Mouse (Mus musculus) neutrophil, adult 65 days (primary cell): ENCODE results near the gene Ormdl3. TPM values are rescaled to one million over a fixed set of nuclear protein-coding genes. Genes with fewer than 3 reads are reported as not detected.

Experiments used
- total RNA-seq: library from RNA; stranded (reverse); gene quantifications from 2 replicates; pipeline ENCODE4 v1.2.4, GENCODE M21; 2023

Ormdl3 gene
- total RNA-seq, result 4.4 and 6.5 TPM in 2 replicates

DNA sequence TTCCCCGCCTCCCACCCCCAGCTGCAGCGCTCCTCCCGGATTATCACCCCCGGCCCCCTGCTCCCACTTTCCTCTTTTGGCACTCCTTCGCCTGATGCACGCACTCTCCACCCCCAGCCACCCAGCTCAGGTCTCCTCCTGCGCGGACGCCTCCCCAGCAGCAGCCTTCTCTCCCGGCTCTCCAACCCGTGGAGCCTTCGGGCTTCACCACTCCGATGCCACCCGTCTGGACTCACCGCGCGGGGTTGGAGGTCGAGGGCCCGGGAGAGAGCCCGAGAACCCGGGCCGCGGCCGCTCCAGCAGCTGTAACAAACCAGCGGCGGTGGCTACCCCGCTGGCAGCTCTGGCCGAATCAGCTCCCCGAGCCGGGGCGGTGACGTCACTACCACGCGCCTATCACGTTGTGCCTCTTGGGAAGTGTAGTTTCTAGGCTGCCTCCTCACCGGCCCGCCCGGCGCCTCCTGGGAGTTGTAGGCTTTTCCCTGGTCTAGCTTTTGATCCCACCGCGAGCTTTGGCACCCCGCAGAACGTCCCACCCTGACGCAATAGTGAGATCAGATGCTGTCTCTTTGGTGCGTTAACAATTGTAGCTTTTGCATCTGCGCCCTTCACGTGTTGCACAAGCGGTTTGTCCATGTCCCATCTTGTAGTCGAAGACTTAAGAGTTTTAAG, at the start of gene Ormdl3:
Gene Ormdl3 (minus strand): TSS at position 477 of the 672 bp plus-strand sequence.

GRCm38 (mm10) chr11:98625611-98626410, 38.6 kb upstream of the Ormdl3 start, which contains the start of the genes Gm12355 and Gsdma3:
Gene Gm12355 (minus strand): TSS chr11:98625661.
Gene Gsdma3 (plus strand): TSS chr11:98626360.

GRCm38 (mm10) chr11:98597991-98598390, 10.8 kb upstream of the Ormdl3 start, which contains the start of gene Lrrc3c:
Gene Lrrc3c (plus strand): TSS chr11:98598291.

DNA sequence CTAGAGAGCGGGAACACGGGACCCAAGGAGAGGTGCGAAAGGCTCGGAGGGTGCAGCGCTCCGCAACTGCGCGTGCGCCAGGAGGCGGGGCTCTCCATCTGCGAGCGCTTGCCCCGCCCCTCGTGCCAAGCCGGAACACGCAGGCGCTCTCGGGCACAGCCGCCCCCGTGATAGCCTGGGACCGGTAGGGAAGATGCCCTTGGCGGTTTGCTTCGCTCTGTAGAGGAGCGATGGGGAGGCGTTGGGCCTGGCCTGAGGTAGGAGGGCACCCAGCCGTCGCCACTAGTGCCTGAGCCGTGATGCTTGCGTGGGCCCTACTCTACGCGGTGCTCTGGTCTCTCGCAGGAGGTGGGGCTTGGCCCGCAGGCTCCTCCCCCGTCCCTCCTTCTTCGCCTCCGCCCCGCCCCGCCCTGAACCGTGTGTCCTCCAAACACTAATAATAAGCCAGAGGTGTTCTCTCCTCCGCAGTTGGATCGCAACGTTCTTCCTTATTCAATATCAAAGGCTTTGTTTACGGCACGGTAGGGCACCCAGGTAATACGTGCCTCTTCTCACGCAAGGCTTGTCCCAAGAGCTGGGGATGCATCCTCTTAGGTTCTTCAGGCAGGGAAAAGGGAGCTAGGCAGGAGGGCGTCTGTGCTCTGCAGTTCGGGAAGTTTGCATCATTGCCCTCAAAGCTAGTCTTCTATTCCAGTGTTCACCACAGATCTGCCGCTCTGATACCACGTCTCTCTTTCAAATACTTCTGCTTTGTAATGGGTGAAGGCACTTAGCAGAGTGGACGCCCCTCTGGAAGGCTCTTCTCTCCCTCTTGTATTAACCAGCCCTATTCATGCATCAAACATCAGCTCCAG, 36.0 kb downstream of the Ormdl3 start, which contains the start of gene Zpbp2:
Gene Zpbp2 (plus strand): TSS at position 123 of the 854 bp plus-strand sequence.

DNA sequence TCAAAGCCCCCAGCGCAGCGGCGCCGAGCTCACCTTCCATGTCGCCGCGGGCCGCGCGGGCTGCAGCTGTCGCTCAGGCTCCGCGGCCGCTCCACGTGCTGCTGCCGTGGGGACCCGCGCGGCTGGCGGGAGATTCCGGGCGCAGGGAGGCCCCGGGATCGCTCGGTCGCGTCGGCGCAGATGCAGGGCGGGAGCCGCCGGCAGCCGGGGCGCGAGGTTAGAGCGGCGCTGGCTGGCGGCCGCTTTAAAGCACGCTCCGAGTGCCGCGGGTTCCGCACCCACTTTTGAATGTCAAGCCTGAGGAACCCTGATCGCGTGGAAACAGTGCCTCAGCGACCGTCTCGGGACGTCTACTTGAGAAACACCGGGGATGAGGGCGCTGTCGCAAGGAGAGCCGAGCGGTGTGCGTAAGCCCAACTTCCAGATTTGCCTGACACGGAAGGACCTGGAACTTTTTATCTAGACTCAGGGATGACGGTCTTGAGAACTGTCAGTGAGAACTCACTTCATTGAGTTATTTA, 41.4 kb downstream of the Ormdl3 start, which contains the start of gene Ikzf3:
Gene Ikzf3 (minus strand): TSS at position 321 of the 521 bp plus-strand sequence.

Other genes starting within 250 kb of the Ormdl3 start
- gene Ppp1r1b, start 239.0 kb downstream of the Ormdl3 start, total RNA-seq, result not detected in 2 replicates
- gene Stard3, start 229.0 kb downstream of the Ormdl3 start, total RNA-seq, result 34.1 and 40.6 TPM in 2 replicates
- not detected in 2 replicates for gene Tcap, start 203.6 kb downstream of the Ormdl3 start, total RNA-seq
- gene Pnmt, start 200.9 kb downstream of the Ormdl3 start, total RNA-seq, result not detected in 2 replicates
- 1.3 and 1.9 TPM in 2 replicates for gene Pgap3, start 186.9 kb downstream of the Ormdl3 start, total RNA-seq
- gene Erbb2, start 174.9 kb downstream of the Ormdl3 start, total RNA-seq, result not detected in 2 replicates
- gene Mien1, start 148.4 kb downstream of the Ormdl3 start, total RNA-seq, result 38.5 and 55.9 TPM in 2 replicates
- not detected in 2 replicates for gene Grb7, start 141.0 kb downstream of the Ormdl3 start, total RNA-seq
- gene Ikzf3, start 41.3 kb downstream of the Ormdl3 start, total RNA-seq, result 1.8 and 5.5 TPM in 2 replicates
- not detected in 2 replicates for gene Zpbp2, start 36.3 kb downstream of the Ormdl3 start, total RNA-seq
- gene Lrrc3c, start 10.9 kb upstream of the Ormdl3 start, total RNA-seq, result not detected in 2 replicates
- 21.5 and 21.8 TPM in 2 replicates for gene Gm12355, start 38.3 kb upstream of the Ormdl3 start, total RNA-seq
- gene Gsdma3, start 39.0 kb upstream of the Ormdl3 start, total RNA-seq, result not detected in 2 replicates
- not detected in 2 replicates for gene Gsdma2, start 59.4 kb upstream of the Ormdl3 start, total RNA-seq
- not detected in 2 replicates for gene Gsdma, start 77.0 kb upstream of the Ormdl3 start, total RNA-seq
- 36.3 and 38.7 TPM in 2 replicates for gene Psmd3, start 95.2 kb upstream of the Ormdl3 start, total RNA-seq
- not detected in 2 replicates for gene Csf3, start 113.9 kb upstream of the Ormdl3 start, total RNA-seq
- 40.2 and 46.5 TPM in 2 replicates for gene Med24, start 142.1 kb upstream of the Ormdl3 start, total RNA-seq
- gene Thra, start 153.3 kb upstream of the Ormdl3 start, total RNA-seq, result 20.4 and 31.7 TPM in 2 replicates
- gene Nr1d1, start 188.0 kb upstream of the Ormdl3 start, total RNA-seq, result 10.7 and 10.8 TPM in 2 replicates
- 203 and 237 TPM in 2 replicates for gene Msl1, start 208.1 kb upstream of the Ormdl3 start, total RNA-seq
- gene Casc3, start 217.5 kb upstream of the Ormdl3 start, total RNA-seq, result 64.7 and 83.1 TPM in 2 replicates
- 0.19 and 0.59 TPM in 2 replicates for gene Rapgefl1, start 249.4 kb upstream of the Ormdl3 start, total RNA-seq